Mouse (Mus musculus) hindbrain, postnatal 0 days (tissue): ENCODE results near the gene Phlpp1. TPM values are rescaled to one million over a fixed set of nuclear protein-coding genes. Genes with fewer than 3 reads are reported as not detected.
"Not testable (repeated sequence)": the region's sequence is repeated elsewhere in the genome, so short reads cannot be mapped to it uniquely, and the experiment has no call there.

ENCODE experiments used
- ATAC-seq: fragments of 200-750 bp; cut with Nextera tagmentation; 2 replicates; pipeline ENCODE4 v1.8.0; 2017; ENCODE audit warnings: mild to moderate bottlenecking, moderate TSS enrichment, moderate library complexity
- DNase-seq: peaks from one replicate; pipeline ENCODE4 v3.0.0-alpha.2; 2015; ENCODE audit warnings: low spot score
- H3K27ac ChIP-seq: fragments of 300-500 bp; sonication (generic); 2 replicates; pipeline ENCODE4 v1.5.1; 2014; ENCODE audit warnings: mild to moderate bottlenecking
- H3K27me3 ChIP-seq: fragments of 300-500 bp; sonication (generic); 2 replicates; pipeline ENCODE4 v1.6.1; 2014; ENCODE audit warnings: low read length, mixed read lengths; ENCODE audit not compliant: insufficient read depth
- H3K36me3 ChIP-seq: fragments of 300-500 bp; sonication (generic); 2 replicates; pipeline ENCODE4 v1.6.1; 2014; ENCODE audit warnings: low read length, mixed read lengths; ENCODE audit not compliant: insufficient read depth
- H3K4me1 ChIP-seq: fragments of 300-500 bp; sonication (generic); 2 replicates; pipeline ENCODE4 v1.6.1; 2014; ENCODE audit warnings: antibody characterized with exemption, low read length, mixed read lengths; ENCODE audit not compliant: insufficient read depth
- H3K4me2 ChIP-seq: fragments of 300-500 bp; sonication (generic); 2 replicates; pipeline ENCODE4 v1.6.1; 2014; ENCODE audit warnings: low read depth, mild to moderate bottlenecking, low read length, moderate library complexity, mixed read lengths
- H3K4me3 ChIP-seq: fragments of 300-500 bp; sonication (generic); 2 replicates; pipeline ENCODE4 v1.5.1; 2014; ENCODE audit warnings: low read length
- H3K9ac ChIP-seq: fragments of 300-500 bp; sonication (generic); replicated peaks from 2 replicates; pipeline ENCODE4 v1.6.1; 2014; ENCODE audit warnings: mild to moderate bottlenecking, low read length, moderate library complexity, mixed read lengths
- H3K9me3 ChIP-seq: fragments of 300-500 bp; sonication (generic); 2 replicates; pipeline ENCODE4 v1.6.1; 2016; ENCODE audit warnings: low read length, mixed read lengths
- CTCF ChIP-seq: IDR thresholded peaks from 2 replicates; pipeline ENCODE4 v1.5.1; 2016; ENCODE audit warnings: antibody characterized with exemption, control low read depth, low read depth
- WGBS: fragments of 180-500 bp; shearing (Covaris S2); extraction: QIAGEN DNeasy Blood & Tissue Kit; methylation state at CpG from one replicate; pipeline ENCODE4 v1.1.7; 2014; 5-methylcytosine and 5-hydroxymethylcytosine counted together
- polyA plus RNA-seq: library from polyadenylated mRNA; unstranded; fragments of >200 nt; fragmentation: Nextera tagmentation; extraction: Ambion mirVana; gene quantifications from 2 replicates; pipeline ENCODE4 v1.2.1, GENCODE M21; 2015
- total RNA-seq: library from RNA; depleted of rRNA; stranded (reverse); fragments of >200 nt; gene quantifications from 2 replicates; pipeline ENCODE4 v1.2.3, GENCODE M21; 2014

Phlpp1 gene
- total and polyA plus RNA-seq, 2 experiments from 2014 or later: 6.0 to 38.0 TPM

DNA sequence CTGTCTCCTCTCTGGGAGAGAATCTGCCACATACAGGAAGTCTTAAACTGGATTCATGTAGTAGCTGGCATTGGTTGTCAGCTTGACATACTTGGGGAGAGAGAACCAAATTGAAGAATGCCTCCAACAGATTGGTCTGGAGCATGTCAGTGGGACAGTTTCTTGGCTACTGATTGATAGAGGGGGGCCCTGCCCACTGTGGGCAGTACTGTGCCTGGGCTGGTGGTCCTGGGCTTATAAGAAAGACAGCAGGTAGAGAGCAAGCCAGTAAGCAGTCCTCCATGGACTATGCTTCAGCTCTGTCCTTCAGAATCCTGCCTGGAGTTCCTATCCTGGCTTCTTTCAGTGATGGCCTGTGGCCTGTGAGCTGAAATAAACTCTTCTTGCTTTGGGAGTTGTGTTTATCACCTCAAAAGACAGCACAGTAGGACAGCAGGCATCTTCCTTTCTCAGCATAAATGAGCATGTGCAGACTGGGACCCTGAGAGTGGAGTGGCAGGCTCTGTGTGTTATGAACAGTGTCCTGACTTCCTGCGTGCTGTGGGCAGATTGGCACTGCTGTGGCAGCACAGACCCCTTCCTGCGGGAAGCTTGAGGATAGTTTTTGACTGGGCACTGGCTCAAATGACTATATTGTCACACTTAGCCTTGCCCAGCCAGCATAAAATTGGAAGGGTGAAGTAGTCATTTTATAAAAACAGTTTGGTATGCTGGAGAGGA lies 108.0 kb downstream of the Phlpp1 start:
- peak; percentile 62 for ATAC-seq
- Histone ChIP-seq H3K27ac (0 out of 2 replicates have a peak overlapping the region, but pooled peaks have one; percentile 0), H3K4me2 (no peak overlapping the region), H3K9me3 (no peaks in the 10 kb centered on the region), H3K27me3 (no peaks in the 10 kb centered on the region), H3K4me1 (peaks cover 7% of the 10 kb centered on the region; the same call in 1 of the 2 replicates), H3K4me3 (no peak overlapping the region), H3K9ac (no peak overlapping the region), H3K36me3 (no peaks in the 10 kb centered on the region)
- TF ChIP-seq CTCF: no peak
- 55% methylated on average over 2 of the region's 2 CpGs for WGBS
- no peak for DNase-seq

DNA sequence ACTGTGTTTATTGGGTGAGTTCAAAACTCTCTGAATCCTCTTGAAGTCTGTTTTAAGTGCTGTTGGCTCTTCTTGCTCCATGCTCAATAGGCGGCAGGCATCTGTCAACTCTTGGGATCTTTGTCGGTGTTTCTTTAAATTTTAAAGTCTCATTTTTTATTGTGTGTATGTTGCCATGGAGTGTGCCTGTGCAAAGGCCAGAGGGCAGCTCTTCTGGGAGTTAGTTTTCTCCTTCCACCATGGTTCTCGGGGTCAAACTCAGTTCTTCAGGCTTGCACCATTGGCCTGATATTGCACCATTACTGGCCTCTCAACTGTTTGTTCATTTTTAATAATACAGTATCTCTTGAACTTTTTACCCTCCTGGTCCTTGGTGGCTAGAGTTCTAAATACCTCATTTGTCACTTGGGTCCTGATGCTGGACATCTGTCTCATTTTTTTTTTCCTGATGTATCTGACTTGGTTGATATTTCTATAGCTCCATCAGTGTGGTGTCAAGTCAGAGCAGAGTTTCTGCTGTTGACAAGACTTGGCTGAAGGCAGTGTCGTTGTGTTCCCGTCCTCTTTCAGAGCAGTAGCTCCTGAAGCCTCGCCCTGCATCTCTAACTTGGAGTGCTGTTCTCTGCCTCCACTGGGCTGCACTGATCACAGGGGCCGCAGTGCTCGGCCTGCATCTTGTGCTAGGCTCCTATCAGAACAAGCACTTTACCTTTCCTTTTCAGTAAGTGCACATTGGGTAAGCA lies 108.8 kb downstream of the Phlpp1 start:
- Histone ChIP-seq H3K27ac (no peak overlapping the region), H3K9ac (no peak overlapping the region), H3K4me1 (peaks cover 3% of the 10 kb centered on the region; the same call in 1 of the 2 replicates), H3K9me3 (no peaks in the 10 kb centered on the region), H3K4me3 (no peak overlapping the region), H3K36me3 (no peaks in the 10 kb centered on the region), H3K27me3 (no peaks in the 10 kb centered on the region), H3K4me2 (no peak overlapping the region)
- DNase-seq: no peak
- WGBS: 63% methylated on average over 8 of the region's 8 CpGs
- TF ChIP-seq CTCF: no peak
- no peak for ATAC-seq

DNA sequence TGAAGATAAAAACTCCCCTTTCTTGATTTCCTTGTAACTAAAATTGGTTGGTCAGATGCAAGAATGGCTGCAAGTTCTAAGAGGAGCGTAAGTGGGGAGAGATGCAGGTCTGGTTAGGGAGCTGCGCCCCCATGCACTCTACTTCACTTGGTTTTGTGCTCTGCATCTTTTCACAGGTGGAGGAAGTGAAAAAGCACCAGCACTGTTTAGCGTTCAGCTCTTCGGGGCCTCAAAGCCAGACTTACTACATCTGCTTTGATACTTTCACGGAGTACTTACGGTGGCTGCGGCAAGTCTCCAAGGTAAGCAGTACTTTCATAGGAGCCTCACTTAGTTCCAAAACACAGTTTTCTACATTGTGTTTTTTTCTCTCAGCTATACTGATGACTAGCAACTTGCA lies 115.3 kb downstream of the Phlpp1 start:
- Histone ChIP-seq H3K9ac (no peak overlapping the region), H3K36me3 (no peaks in the 10 kb centered on the region), H3K27me3 (no peaks in the 10 kb centered on the region), H3K9me3 (no peaks in the 10 kb centered on the region), H3K4me1 (no peaks in the 10 kb centered on the region), H3K4me2 (no peak overlapping the region), H3K27ac (no peak overlapping the region), H3K4me3 (no peak overlapping the region)
- 94% methylated on average over 7 of the region's 7 CpGs for WGBS
- ATAC-seq (no peak), DNase-seq (no peak)
- no peak for TF ChIP-seq CTCF

DNA sequence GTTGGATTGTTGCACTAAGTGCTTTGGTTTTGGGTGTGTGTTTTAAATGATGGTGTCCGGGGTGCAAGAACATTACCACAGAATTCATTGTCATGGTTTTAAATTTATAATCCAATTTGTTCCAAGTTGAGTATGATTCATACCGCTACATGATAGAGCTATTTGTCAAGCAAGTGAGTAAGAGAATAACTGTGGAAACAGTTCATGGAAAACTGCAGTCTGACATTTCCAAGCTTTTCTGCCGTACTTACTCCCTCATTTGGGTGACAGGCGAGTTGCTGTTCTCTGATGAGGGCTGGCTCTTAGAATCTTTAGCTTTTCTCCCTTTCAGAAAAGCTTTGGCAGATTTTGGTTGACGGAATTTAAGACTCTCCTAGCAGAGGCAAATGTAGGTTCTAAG lies 117.5 kb downstream of the Phlpp1 start:
- Histone ChIP-seq H3K4me1 (no peaks in the 10 kb centered on the region), H3K4me3 (no peak overlapping the region), H3K9ac (no peak overlapping the region), H3K9me3 (no peaks in the 10 kb centered on the region), H3K36me3 (no peaks in the 10 kb centered on the region), H3K27me3 (no peaks in the 10 kb centered on the region), H3K4me2 (no peak overlapping the region), H3K27ac (no peak overlapping the region)
- ATAC-seq (no peak), DNase-seq (no peak)
- 80% methylated on average over 5 of the region's 5 CpGs for WGBS
- TF ChIP-seq CTCF: no peak

DNA sequence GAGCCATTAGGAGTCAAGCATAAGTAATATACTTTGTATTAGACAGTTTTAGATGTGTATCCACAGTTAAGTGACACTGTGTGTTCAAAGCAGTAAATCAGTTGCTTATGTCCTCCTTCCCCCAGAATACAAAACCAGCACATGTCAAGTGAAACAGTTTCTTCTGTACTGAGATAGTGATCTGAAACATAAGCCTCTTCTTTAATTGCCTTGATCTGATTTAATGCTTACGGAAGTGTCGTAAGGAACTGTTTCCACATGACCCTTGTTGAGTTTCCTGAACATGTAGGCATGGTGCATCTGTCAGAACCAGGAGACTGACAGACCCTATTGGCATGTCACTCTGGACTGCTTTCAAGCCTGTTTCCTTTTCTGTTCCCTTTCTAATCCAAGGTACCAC lies 118.0 kb downstream of the Phlpp1 start:
- WGBS: 93% methylated on average over 2 of the region's 2 CpGs

DNA sequence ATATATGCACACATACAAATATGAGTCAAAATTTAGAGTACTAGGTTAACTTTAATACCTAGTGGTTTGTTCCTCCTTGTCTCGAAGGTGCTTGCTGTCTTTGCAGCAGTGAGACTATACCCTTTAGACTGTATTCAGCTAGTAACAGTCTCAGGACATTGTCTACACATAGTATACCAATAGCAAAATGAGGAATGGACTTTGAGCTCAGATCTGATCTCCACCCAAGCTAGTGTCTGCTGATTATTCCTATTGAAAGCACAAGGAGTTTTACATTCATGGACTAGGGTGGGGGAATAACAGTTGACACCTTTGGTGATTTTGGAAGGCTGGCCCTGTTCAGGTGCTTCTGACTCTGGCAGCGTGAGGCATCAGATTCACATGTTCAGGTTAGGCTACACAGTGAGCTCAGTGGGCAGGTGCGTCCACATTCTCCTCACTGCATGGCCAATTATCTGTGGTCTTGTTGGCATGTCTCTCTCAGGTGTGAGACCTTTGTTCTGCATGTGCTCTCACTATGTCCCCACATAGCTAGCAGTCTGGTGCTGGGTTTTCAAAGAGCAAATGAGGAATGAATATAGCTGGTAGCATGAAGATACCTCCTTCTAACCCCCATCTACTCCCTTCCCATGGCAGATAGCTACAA lies 138.0 kb downstream of the Phlpp1 start:
- H3K9me3 ChIP-seq: no peaks in the 10 kb centered on the region
- no peaks in the 10 kb centered on the region for H3K27me3 ChIP-seq
- no peak overlapping the region for H3K4me2 ChIP-seq
- DNase-seq (no peak), ATAC-seq (no peak)
- no peak overlapping the region for H3K9ac ChIP-seq
- no peak overlapping the region for H3K27ac ChIP-seq
- no peak for TF ChIP-seq CTCF
- H3K36me3 ChIP-seq: no peaks in the 10 kb centered on the region
- WGBS: 96% methylated on average over 3 of the region's 3 CpGs
- no peaks in the 10 kb centered on the region for H3K4me1 ChIP-seq
- H3K4me3 ChIP-seq: no peak overlapping the region

More for the DNA sequence above, 118.0 kb downstream of the Phlpp1 start:
- Histone ChIP-seq H3K4me1 (no peaks in the 10 kb centered on the region), H3K9ac (no peak overlapping the region), H3K36me3 (no peaks in the 10 kb centered on the region), H3K9me3 (no peaks in the 10 kb centered on the region), H3K27me3 (no peaks in the 10 kb centered on the region), H3K27ac (no peak overlapping the region), H3K4me3 (no peak overlapping the region), H3K4me2 (no peak overlapping the region)
- no peak for ATAC-seq
- DNase-seq: no peak
- TF ChIP-seq CTCF: no peak

DNA sequence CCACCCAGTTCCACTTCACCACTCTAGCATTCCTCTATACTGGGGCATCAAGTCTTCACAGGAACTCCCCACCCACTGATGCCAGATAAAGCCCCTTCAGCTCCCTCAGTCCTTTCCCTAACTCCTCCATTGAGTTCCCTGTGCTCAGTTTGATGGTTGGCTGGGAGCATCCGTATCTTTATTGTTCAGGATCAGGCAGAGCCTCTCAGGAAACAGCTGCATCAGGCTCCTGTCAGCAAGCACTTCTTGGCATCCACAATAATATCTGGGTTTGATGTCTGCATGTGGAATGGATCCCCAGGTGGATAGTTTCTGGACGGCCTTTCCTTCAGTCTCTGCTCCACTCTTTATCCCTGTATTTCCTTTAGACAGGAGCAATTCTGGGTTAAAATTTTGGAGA lies 138.7 kb downstream of the Phlpp1 start:
- DNase-seq (no peak), ATAC-seq (no peak)
- Histone ChIP-seq H3K9ac (no peak overlapping the region), H3K4me1 (no peaks in the 10 kb centered on the region), H3K9me3 (no peaks in the 10 kb centered on the region), H3K4me2 (no peak overlapping the region), H3K36me3 (no peaks in the 10 kb centered on the region), H3K27me3 (no peaks in the 10 kb centered on the region), H3K27ac (no peak overlapping the region), H3K4me3 (no peak overlapping the region)
- no peak for TF ChIP-seq CTCF
- WGBS: 58% methylated on average over 2 of the region's 2 CpGs

DNA sequence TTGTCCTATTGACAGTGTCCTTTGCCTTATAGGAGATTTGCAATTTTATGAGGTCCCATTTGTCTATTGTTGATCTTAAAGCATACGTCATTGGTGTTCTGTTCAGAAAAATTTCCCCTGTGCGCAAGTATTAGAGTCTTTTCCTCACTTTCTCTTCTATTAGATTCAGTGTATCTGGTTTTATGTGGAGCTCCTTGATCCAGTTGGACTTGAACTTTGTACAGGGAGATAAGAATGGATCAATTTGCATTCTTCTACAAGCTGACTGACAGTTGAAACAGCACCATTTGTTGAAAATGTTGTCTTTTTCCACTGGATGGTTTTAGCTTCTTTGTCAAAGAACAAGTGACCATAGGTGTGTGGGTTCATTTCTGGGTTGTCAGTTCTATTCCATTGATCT lies 140.3 kb downstream of the Phlpp1 start:
- not testable (repeated sequence) for H3K9ac ChIP-seq, H3K27ac ChIP-seq, H3K4me1 ChIP-seq, DNase-seq, H3K36me3 ChIP-seq, H3K4me2 ChIP-seq, H3K27me3 ChIP-seq, H3K4me3 ChIP-seq, ATAC-seq, H3K9me3 ChIP-seq
- WGBS: 97% methylated on average over 2 of the region's 2 CpGs
